Mouse (Mus musculus) kidney, adult 11 months (tissue): ENCODE data around the gene Sntb2.
A peak's percentile ranks its signal among the peaks of the same experiment; 100 is the strongest.

Experiments used
- DNase-seq: peaks from one replicate; pipeline ENCODE4 v3.0.0; 2022

Gene Sntb2

GRCm38 (mm10) chr8:106932376-106933065 lies 3.0 kb upstream of the Sntb2 start:
- DNase-seq, result peak; percentile 67

DNA sequence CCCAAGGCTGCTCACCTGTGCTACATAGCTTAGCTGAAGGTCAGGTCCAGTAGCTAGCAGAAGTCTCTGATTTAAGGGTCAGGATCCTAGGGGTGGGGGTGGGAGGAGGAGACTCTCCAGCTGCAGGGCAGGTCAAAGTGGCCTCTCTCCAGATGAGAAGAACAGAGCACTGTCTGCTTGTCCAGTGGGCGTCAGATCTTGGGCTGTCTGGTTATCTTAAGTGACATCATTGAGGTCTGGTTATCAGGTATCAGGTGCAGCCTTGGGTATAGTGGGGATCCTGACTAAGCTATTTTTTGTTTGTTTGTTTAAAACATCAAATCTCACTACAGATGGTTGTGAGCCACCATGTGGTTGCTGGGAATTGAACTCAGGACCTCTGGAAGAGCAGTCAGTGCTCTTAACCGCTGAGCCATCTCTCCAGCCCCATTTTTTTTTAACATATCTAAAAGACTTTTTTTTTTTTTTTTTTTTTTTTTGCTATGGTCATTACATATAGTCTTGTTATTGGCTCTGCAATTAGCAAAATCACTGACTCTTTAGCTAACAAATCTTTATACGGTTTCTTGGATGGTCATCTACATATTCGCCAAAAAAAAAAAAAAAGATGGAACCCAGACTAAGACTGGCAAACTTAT lies 1.9 kb upstream of the Sntb2 start:
- no peak for DNase-seq

DNA sequence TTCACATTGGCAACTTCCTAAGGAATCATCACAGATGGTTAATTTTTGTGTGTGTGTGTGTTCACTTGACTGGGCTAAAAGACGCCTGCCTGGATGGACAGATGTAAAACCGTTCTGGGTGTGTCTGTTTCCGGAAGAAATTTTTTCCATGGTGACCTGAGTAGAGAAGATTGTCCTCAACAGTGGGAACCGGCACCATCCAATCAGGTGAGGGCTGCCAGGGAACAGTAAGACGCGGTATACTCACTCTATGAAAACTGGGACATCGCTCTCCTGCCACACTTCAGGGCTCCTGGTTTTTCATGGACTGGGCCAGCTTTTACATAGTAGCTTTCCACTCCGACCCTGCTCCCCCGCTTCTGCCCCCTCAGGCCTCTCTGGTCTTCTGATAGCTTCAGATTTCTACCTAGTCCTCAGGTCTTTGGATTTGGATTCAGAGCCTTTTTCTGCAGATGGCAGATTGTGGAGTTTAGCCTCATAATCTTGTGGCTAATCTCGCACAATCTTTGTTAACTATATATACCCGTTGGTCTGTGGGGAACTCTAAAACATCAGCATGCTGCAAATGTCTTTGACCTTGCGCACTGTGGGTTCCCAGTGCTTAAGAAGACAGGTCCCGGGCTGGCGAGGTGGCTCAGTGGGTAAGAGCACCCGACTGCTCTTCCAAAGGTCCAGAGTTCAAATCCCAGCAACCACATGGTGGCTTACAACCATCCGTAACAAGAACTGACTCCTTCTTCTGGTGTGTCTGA lies 1.1 kb upstream of the Sntb2 start:
- DNase-seq, result no peak

DNA sequence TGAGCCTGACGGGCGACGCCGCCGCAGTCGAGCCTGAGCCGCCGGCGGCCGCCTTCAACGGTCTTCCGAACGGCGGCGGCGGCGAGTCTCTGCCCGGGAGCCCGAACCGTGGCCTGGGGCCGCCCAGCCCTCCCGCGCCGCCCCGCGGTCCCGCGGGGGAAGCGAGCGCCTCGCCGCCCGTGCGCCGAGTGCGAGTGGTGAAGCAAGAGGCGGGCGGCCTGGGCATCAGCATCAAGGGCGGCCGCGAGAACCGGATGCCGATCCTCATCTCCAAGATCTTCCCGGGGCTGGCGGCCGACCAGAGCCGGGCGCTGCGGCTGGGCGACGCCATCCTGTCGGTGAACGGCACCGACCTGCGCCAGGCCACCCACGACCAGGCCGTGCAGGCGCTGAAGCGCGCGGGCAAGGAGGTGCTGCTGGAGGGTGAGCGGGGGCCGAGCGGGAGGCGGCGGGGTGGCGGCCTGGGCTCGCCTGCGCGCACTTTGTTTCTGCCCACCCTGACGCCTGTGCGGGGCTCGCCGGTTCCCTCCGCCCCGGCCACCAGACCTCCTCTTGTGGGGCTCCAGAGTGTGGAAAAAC lies 438 bp downstream of the Sntb2 start:
- DNase-seq, result peak; percentile 57

GRCm38 (mm10) chr8:106936478-106937051 lies 1.0 kb downstream of the Sntb2 start:
- peak; percentile 88 for DNase-seq

DNA sequence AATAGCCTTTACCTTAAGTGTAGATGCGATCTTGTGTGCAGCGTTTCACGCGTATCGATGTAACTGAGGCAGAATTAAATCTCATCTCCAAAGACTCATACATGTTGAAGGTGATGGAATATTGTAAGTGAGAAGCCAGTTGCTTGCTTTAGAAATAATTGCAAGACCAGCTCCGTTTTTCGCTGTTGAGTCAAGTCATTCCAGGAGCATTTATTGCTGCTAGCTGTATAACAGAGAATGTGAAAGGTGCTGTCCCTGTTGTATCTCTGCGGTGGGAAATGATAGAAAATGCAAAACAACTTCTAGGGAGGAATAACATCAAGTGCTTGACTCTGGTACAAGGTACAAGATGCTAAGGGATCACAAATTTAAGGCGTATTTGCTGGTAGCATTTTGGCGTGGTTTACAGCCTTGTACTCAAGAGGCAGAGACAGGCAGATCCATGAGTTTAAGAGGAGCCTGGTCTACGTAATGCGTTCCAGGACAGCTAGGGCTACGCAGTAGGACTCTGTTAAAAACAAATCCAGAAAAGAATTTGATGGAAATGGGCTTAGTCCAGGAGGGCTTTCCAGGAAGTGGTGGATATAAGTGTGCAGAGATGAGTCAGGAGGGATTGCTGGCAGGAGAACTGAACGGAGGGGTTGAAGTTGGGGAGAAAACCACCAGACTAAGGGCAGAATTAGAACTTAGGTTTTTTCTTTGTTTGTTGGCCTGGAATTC lies 1.7 kb downstream of the Sntb2 start:
- no peak for DNase-seq

- DNase-seq, result no peak
These were observed 6.3 kb downstream of the Sntb2 start for GRCm38 (mm10) chr8:106941806-106942205.

- no peak for DNase-seq
These were observed 8.4 kb downstream of the Sntb2 start for GRCm38 (mm10) chr8:106943874-106944418.

DNA sequence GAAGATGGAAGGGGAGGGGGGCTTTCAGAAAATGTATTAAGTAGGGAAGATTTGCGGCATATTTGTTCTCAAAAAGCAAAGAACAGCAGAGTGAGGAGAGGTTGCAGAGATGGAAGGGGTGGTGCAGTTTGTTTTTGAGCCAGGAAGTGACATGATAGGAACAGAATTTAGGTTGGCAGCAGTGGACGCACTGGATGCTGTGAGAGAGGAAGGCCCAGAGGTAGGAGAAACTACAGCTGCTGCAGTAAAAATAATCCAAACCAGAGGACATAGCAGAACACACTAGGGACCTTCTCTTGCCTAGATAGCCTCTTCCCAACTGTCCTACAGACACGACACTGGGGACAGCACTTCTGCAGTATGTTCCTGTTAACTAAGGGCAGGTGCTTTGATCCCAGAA lies 9.2 kb downstream of the Sntb2 start:
- no peak for DNase-seq

DNA sequence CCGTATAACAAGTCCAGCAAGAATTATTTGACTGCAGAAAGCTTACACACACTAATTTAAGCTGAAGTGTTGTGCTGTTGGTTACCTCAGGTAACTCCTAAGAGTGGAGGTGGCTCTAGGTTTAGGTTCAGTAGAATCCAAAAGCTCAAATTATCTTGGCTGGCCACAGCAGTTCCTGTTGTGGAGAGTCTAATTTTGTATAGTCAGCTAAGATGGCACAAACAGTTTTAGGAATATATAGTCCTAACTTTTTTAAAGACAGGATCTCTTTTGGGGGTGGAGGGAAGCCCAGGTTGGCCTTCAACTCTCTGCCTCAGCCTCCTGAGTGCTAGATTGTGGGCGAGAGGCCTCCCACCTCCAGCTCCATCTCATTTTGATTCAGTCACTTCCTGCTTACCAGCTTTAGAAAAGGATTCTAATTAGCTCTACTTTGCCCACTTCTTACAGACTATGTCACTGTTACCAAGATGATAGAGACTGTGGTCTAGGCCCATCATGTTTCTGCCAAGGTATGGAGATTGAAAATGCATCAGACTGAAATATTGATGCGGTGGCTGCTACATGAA lies 13.2 kb downstream of the Sntb2 start:
- DNase-seq, result no peak

DNA sequence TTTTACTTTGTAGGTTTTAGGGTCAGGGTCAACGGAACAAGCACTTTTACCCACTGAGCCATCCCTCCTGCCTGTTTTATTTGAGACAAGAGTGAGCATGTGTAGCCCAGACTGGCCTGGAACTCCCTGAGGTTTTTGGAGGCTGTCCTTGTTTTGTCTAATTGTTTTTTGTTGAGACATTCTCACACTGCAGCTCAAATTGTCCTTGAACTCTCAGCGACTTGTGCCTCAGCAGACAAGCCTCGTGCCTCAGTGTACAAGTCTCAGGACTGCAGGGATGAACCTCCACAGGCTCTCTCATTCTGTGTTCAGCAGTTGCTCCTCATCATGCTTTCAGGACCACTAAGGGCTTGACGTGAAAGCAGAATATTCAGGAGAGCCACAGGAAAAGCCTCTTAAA lies 16.2 kb downstream of the Sntb2 start:
- DNase-seq, result no peak

DNA sequence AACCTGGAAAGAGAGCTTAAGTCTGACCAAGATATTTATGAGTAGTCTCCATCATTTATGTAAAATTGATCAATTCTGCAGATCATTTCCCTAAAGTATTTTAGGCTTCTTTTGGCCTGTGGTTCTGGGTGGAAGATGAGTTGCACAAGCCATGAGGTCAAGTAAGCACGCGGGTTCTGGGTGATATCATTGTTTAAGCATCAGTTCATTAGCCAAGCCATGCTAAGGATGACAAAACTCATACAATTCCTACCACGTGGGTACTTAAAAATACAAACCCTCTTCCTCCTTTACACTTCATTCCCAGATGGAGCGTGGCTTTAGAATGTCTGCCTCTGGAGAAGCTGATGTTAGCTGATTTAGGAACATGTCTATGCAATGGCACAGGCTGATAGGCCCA lies 18.0 kb downstream of the Sntb2 start:
- no peak for DNase-seq

- no peak for DNase-seq
These were observed 21.5 kb downstream of the Sntb2 start for GRCm38 (mm10) chr8:106957086-106957485.

DNA sequence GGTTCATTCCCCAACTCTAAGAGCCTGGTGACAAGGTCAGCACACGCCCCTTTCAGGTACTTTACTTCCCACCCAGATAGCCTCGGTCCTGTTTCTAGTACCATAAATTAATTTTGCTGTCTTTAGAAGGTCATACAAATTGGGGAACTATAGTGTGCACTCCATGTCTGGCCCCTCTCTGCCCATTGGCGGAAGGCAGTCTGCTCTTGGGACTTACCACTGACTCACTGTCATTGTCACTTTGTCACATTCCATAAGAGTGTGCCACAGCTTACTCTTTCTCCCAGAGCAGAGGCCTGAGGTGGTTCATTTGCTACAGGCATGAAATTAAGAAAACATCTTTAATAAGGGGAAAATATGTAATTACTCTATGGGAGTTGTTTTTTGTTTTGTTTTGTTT lies 22.7 kb downstream of the Sntb2 start:
- DNase-seq, result no peak

DNA sequence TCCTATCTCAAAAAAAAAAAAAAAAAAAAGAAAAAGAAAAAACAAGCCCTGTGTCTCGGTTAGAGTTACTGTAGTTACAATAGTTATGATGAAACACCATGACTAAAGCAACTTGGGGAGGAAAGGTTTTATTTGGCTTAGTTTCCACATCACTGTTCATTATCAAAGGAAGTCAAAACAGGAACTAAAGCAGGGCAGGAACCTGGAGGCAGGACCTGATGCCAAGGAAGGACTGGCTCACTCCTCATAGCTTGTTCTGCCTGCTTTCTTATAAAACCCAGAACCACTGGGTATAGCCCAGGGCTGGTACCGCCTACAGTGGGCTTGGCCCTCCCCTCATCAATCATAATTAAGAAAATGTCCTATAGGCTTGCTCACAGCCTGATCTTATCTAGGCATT lies 24.1 kb downstream of the Sntb2 start:
- DNase-seq, result no peak

- peak; percentile 38 for DNase-seq
These were observed 26.8 kb downstream of the Sntb2 start for GRCm38 (mm10) chr8:106962322-106962721.

- DNase-seq, result no peak
These were observed 27.8 kb downstream of the Sntb2 start for GRCm38 (mm10) chr8:106963365-106963764.

- no peak for DNase-seq
These were observed 29.0 kb downstream of the Sntb2 start for GRCm38 (mm10) chr8:106964573-106964972.

- no peak for DNase-seq
These were observed 34.4 kb downstream of the Sntb2 start for GRCm38 (mm10) chr8:106969964-106970363.

DNA sequence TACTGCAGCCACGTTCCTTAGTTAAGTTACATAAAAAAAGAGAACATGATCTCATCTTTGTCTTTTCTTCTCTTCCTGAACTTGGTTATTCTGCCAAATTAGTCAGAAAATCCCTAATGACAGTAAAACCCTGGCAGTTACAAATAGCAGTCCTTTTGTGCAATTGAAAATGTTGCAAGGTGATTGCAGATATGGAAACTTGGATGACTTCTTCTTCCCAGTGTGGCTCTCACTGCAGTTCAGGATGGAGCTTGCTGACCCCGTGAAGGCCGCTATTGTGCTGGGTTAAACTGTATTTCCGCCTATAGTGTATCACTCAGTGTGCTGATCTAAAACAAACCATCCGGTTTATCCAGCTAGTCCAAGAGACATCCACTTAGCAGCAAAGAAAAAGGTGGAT lies 36.4 kb downstream of the Sntb2 start:
- DNase-seq, result peak; percentile 25

- no peak for DNase-seq
These were observed 37.2 kb downstream of the Sntb2 start for GRCm38 (mm10) chr8:106972538-106973264.
